Mouse (Mus musculus) C2C12 (cell line): ENCODE results near the gene Cdc42ep4.

Source experiments
- CEBPB ChIP-seq: IDR thresholded peaks from one replicate; pipeline ENCODE4 v1.6.1; 2011; ENCODE audit warnings: low read depth, mild to moderate bottlenecking, control low read depth, moderate library complexity
- CTCF ChIP-seq: IDR thresholded peaks from one replicate; pipeline ENCODE4 v1.5.1; 2011; ENCODE audit not compliant: control insufficient read depth, insufficient read depth, insufficient read length
- FOSL1 ChIP-seq: IDR thresholded peaks from one replicate; pipeline ENCODE4 v1.8.0; 2011; ENCODE audit warnings: mild to moderate bottlenecking, low read length; ENCODE audit not compliant: poor library complexity, insufficient read depth, severe bottlenecking
- MAX ChIP-seq: IDR thresholded peaks from one replicate; pipeline ENCODE4 v1.6.1; 2011; ENCODE audit warnings: mild to moderate bottlenecking, control low read depth
- USF1 ChIP-seq: IDR thresholded peaks from one replicate; pipeline ENCODE4 v1.6.1; 2011; ENCODE audit warnings: low read depth, mild to moderate bottlenecking, control low read depth, moderate library complexity

- TF ChIP-seq CTCF (no peak), CEBPB (no peak), USF1 (no peak), MAX (no peak), FOSL1 (no peak)
These were observed 26.2 kb downstream of the Cdc42ep4 start for GRCm38 (mm10) chr11:113725235-113726048.
